Mouse (Mus musculus) myocyte (in vitro differentiated cells): ENCODE results near the gene Nup54.

Experiments
- CEBPB ChIP-seq: IDR thresholded peaks from 2 replicates; pipeline ENCODE4 v1.6.1; 2011; ENCODE audit warnings: mild to moderate bottlenecking, moderate library complexity; ENCODE audit not compliant: poor library complexity, insufficient read depth, severe bottlenecking
- E2F4 ChIP-seq: IDR thresholded peaks from one replicate; pipeline ENCODE4 v1.6.1; 2011; ENCODE audit warnings: mild to moderate bottlenecking, control low read depth, moderate library complexity; ENCODE audit not compliant: insufficient read depth
- MAX ChIP-seq: IDR thresholded peaks from one replicate; pipeline ENCODE4 v1.6.1; 2011; ENCODE audit warnings: low read depth, mild to moderate bottlenecking, control low read depth
- MYOG ChIP-seq, 3 experiments: IDR thresholded peaks; one replicate each; pipeline ENCODE4 v1.6.1; 2011; ENCODE audit warnings: control low read depth in 2 of 3, low read depth in 2 of 3, mild to moderate bottlenecking in 2 of 3; ENCODE audit not compliant: insufficient read length in 2 of 3, control insufficient read depth in 1 of 3, insufficient read depth in 1 of 3
- POLR2A ChIP-seq: IDR thresholded peaks from one replicate; pipeline ENCODE4 v1.6.1; 2011; ENCODE audit warnings: low read depth, mild to moderate bottlenecking, control low read depth, moderate library complexity; ENCODE audit not compliant: insufficient read length
- SRF ChIP-seq: IDR thresholded peaks from one replicate; pipeline ENCODE4 v1.6.1; 2011; ENCODE audit warnings: low read depth; ENCODE audit not compliant: control insufficient read depth, insufficient read length
- TCF12 ChIP-seq: IDR thresholded peaks from one replicate; pipeline ENCODE4 v1.6.1; 2011; ENCODE audit warnings: mild to moderate bottlenecking, control low read depth; ENCODE audit not compliant: poor library complexity, insufficient read depth, severe bottlenecking
- TCF3 ChIP-seq: IDR thresholded peaks from one replicate; pipeline ENCODE4 v1.6.1; 2011; ENCODE audit warnings: low read depth, control low read depth; ENCODE audit not compliant: insufficient read length
- USF1 ChIP-seq: IDR thresholded peaks from one replicate; pipeline ENCODE4 v1.6.1; 2011; ENCODE audit warnings: low read depth, mild to moderate bottlenecking, control low read depth, moderate library complexity

DNA sequence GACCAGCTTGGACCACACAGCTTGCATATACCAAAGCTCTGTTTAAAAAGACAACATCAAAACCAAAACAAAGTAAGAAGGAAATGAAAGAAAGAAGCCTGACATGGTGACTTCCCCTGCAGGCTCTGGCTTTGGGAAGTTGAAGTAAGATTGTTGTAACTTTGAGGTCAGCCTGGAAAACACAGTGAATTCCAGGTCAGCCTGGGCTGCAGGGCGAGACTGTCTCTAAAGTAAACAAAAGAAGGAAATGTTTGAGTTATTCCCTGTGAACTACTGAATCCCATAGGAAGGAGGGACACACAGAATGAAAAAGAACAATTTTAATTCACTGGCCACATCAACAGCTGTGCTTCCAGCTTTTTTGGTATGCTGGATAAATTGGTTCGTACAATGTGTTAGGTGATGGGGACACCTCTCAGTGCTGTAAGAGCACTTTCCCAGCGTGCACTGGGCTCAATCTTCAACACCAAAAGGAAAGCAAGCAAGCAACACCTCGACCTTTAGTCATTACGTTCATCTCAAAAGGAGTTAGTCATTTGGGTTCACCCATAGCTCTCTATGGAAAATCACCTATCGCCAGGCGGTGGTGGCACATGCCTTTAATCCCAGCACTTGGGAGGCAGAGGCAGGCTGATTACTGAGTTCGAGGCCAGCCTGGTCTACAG lies 32.2 kb upstream of the Nup54 start:
- no peak for TF ChIP-seq MAX
- TF ChIP-seq TCF12, result no peak
- TF ChIP-seq POLR2A, result no peak
- TF ChIP-seq USF1, result no peak
- TF ChIP-seq MYOG (IDR thresholded peaks at IDR 0.05; ENCODE audit: control insufficient read depth in 1 of 3, insufficient read depth in 1 of 3, insufficient read length in 2 of 3, low read depth in 2 of 3), result no peak
- TF ChIP-seq SRF, result no peak
- TF ChIP-seq E2F4, result no peak
- TF ChIP-seq CEBPB, result no peak
- TF ChIP-seq TCF3, result no peak
